Mouse (Mus musculus) MEL-GATA-1-ER (cell line): ENCODE data around the gene Entpd8.

Experiments
- DNase-seq: peaks from one replicate; pipeline ENCODE4 v3.0.0-alpha.2; 2012; ENCODE audit warnings: low read depth; ENCODE audit errors: extremely low read depth

Entpd8 gene

GRCm38 (mm10) chr2:25080076-25080475 lies at the start of gene Entpd8:
Gene Entpd8 (plus strand): TSS chr2:25080304.
- no peak for DNase-seq

GRCm38 (mm10) chr2:25034994-25035393 lies 45.1 kb upstream of the Entpd8 start:
- no peak for DNase-seq

GRCm38 (mm10) chr2:25040089-25040488 lies 40.0 kb upstream of the Entpd8 start:
- no peak for DNase-seq

GRCm38 (mm10) chr2:25050921-25051320 lies 29.2 kb upstream of the Entpd8 start:
- DNase-seq: no peak

- DNase-seq: no peak
These were observed 28.7 kb upstream of the Entpd8 start for GRCm38 (mm10) chr2:25051450-25051849.

GRCm38 (mm10) chr2:25053101-25053500 lies 27.0 kb upstream of the Entpd8 start:
- no peak for DNase-seq

GRCm38 (mm10) chr2:25054221-25055067 lies 25.7 kb upstream of the Entpd8 start, which contains the start of gene Nsmf:
Gene Nsmf (plus strand): TSS chr2:25054355.
- peak; percentile 51 for DNase-seq

- DNase-seq: no peak
These were observed 25.1 kb upstream of the Entpd8 start for GRCm38 (mm10) chr2:25055068-25055405.

GRCm38 (mm10) chr2:25055409-25056155 lies 24.5 kb upstream of the Entpd8 start:
- no peak for DNase-seq

- no peak for DNase-seq
These were observed 21.2 kb upstream of the Entpd8 start for GRCm38 (mm10) chr2:25058926-25059325.

GRCm38 (mm10) chr2:25063523-25063922 lies 16.6 kb upstream of the Entpd8 start:
- no peak for DNase-seq

GRCm38 (mm10) chr2:25064285-25064684 lies 15.8 kb upstream of the Entpd8 start:
- no peak for DNase-seq

GRCm38 (mm10) chr2:25065537-25065936 lies 14.6 kb upstream of the Entpd8 start:
- no peak for DNase-seq

GRCm38 (mm10) chr2:25066552-25066951 lies 13.6 kb upstream of the Entpd8 start:
- no peak for DNase-seq

- no peak for DNase-seq
These were observed 10.6 kb upstream of the Entpd8 start for GRCm38 (mm10) chr2:25069537-25069936.

- DNase-seq: no peak
These were observed 7.7 kb upstream of the Entpd8 start for GRCm38 (mm10) chr2:25072398-25072797.

- no peak for DNase-seq
These were observed 4.6 kb upstream of the Entpd8 start for GRCm38 (mm10) chr2:25075506-25075905.

- DNase-seq: no peak
These were observed 1.1 kb upstream of the Entpd8 start for GRCm38 (mm10) chr2:25078967-25079366.

- no peak for DNase-seq
These were observed 3.6 kb downstream of the Entpd8 start for GRCm38 (mm10) chr2:25083697-25084096.

GRCm38 (mm10) chr2:25085571-25085970 lies 5.5 kb downstream of the Entpd8 start:
- DNase-seq: no peak

GRCm38 (mm10) chr2:25087842-25088241 lies 7.7 kb downstream of the Entpd8 start:
- DNase-seq: no peak

- no peak for DNase-seq
These were observed 8.5 kb downstream of the Entpd8 start for GRCm38 (mm10) chr2:25088636-25089035.

- no peak for DNase-seq
These were observed 14.6 kb downstream of the Entpd8 start for GRCm38 (mm10) chr2:25094785-25095108.
